Mouse (Mus musculus) layer of hippocampus, adult 9-11 months (tissue): ENCODE data around the gene Lsm3.
A peak's percentile ranks its signal among the peaks of the same experiment; 100 is the strongest.

ENCODE experiments used
- DNase-seq: peaks from one replicate; pipeline ENCODE4 v3.0.0; 2022

Lsm3 gene

GRCm38 (mm10) chr6:91559371-91559770 is 43.6 kb downstream of the Lsm3 start:
- peak; percentile 71 for DNase-seq

GRCm38 (mm10) chr6:91560186-91560585 is 44.5 kb downstream of the Lsm3 start:
- DNase-seq = no peak

- DNase-seq = no peak
Measured at GRCm38 (mm10) chr6:91563031-91563430, 47.3 kb downstream of the Lsm3 start.

- no peak for DNase-seq
Measured at GRCm38 (mm10) chr6:91566407-91566806, 50.7 kb downstream of the Lsm3 start.
